Mouse (Mus musculus): ENCODE data around the gene Gm13078.

Gene Gm13078

DNA sequence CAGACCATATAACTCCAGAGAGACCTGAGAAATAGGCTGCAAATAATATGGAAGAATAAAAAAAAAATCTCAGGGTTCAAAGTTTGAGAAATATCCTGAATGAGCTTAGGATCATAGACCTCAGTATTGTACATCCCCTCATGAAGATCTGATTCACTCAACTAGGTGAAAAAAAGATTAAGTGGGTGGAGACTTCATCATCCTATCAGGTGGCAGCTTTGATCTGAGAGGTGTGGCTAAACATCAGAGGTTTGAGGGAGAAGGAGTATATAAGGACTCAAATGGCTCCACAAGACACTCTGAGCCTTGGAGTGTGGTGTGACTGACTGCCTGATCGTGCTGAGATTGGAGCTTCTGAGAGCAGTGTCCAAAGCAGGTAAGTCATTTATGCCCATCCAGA lies at the start of gene Gm13078:
TSS of gene Gm13078 (plus strand) at position 301 of the 400 bp plus-strand sequence.
- no peak for DNase-seq

DNA sequence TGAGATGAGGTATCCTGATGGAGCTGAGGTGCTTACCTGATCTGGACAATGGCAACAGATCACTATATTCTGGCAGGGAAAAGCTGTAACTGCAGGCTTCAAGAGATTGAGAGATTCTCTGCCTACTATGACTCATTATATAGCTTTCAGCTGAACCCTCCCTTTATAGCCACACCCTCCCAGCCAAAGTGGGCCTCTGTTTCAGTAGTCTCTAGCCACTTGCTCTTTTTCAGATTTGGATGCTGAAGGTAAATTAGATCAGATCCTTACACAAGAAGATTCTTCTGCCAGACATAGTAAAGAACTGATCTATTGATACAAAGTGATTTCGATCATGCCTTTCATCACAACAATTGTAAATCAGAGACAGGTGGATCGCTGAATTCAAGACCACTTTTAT lies 16.6 kb upstream of the Gm13078 start, which contains the start of gene Gm13089:
TSS of gene Gm13089 (minus strand) at position 101 of the 400 bp plus-strand sequence.
- DNase-seq: no peak

All from cerebellum, postnatal 25 days (tissue).